Mouse (Mus musculus) G1E (cell line): ENCODE data around the gene Spr.

Experiments used
- CTCF ChIP-seq: IDR thresholded peaks from 2 replicates; pipeline ENCODE4 v1.5.1; 2012; ENCODE audit warnings: low read depth, low read length, inconsistent platforms, mixed read lengths
- GATA1 ChIP-seq: IDR thresholded peaks from 2 replicates; pipeline ENCODE4 v1.6.1; 2012; ENCODE audit warnings: borderline replicate concordance, low read length, inconsistent platforms, mixed read lengths
- GATA2 ChIP-seq: IDR thresholded peaks from 2 replicates; pipeline ENCODE4 v1.6.1; 2012; ENCODE audit warnings: low read depth, low read length, inconsistent platforms, borderline replicate concordance
- POLR2AphosphoS5 ChIP-seq: IDR thresholded peaks from 2 replicates; pipeline ENCODE4 v1.6.1; 2012; ENCODE audit warnings: low read depth, low read length, inconsistent platforms; ENCODE audit not compliant: insufficient replicate concordance
- TAL1 ChIP-seq: conservative IDR thresholded peaks from 2 replicates; pipeline ENCODE4 v1.6.1; 2012; ENCODE audit warnings: low read depth, low read length, inconsistent platforms, mixed read lengths

DNA sequence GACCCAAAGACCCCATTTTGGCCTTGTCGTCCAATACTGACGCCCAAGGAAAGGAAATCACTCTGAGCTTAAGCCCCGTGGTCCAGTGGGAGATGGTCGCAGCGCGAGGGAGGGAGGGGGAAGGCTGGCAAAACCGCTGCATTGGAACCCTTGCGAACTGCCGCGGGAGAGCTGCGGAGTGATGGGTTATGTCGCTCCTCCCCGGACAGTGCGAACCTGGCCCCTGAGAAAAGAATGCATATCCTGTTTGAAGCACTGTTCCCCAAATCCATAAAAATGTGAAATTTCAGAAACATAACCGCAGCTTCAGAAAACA is 49.1 kb upstream of the Spr start:
- TF ChIP-seq CTCF (no peak), TAL1 (no peak), POLR2AphosphoS5 (no peak), GATA1 (no peak), GATA2 (no peak)
